In genomic region chr1:133741881-133742434, GRCm38 (mm10) we compare ENCODE assay signal across 10 mouse cellular contexts. TPM values are rescaled to one million over a fixed set of nuclear protein-coding genes. Genes with fewer than 3 reads are reported as not detected.
DNase-seq lines count a peak whose midpoint lies in the region; ATAC-seq lines count a peak whose summit lies in the region.
"Had no signal": no experiment of that assay in that cellular context is flagged by ENCODE, and none has a peak within 500 bp of the region (broad histone marks: within the 10 kb centered on the region; RNA-seq: fewer than 3 reads in every experiment).

No protein-coding gene starts in this region.

- no peak overlapping the region for H3K27ac ChIP-seq in heart, embryonic 12.5 days (ENCODE audit: poor library complexity, severe bottlenecking)
- H3K27ac ChIP-seq: liver, embryonic 15.5 days had no signal

- H3K4me3 ChIP-seq in heart, embryonic 12.5 days: no peak overlapping the region
- H3K4me3 ChIP-seq: liver, embryonic 15.5 days had no signal

- peaks cover 44% of the 10 kb centered on the region for H3K4me1 ChIP-seq in heart, embryonic 12.5 days (replicated peaks)

- ATAC-seq in heart, embryonic 12.5 days (ENCODE audit: insufficient number of reproducible peaks, low FRiP score): no peak
- ATAC-seq in megakaryocyte-erythroid progenitor cell, adult 5-6 weeks (replicated peaks; ENCODE audit: low FRiP score, low TSS enrichment, poor library complexity, severe bottlenecking): no peak
- ATAC-seq: Patski had no signal

- peak; percentile 97 for DNase-seq in heart, adult 11 months
- DNase-seq in R1 (ENCODE audit: low read depth, low spot score) (peak; percentile 31), adipocyte (ENCODE audit: low spot score) (no peak)
- peak; percentile 66 for DNase-seq in forelimb bud, embryonic 11.5 days (ENCODE audit: low read depth, low spot score)
- DNase-seq in kidney, postnatal 36 days: peak; percentile 41 to 55
- no peak for DNase-seq in cerebellum, adult 11 months

- no peaks in the 10 kb centered on the region for H3K27me3 ChIP-seq in heart, embryonic 12.5 days (replicated peaks)
- H3K27me3 ChIP-seq: liver, embryonic 15.5 days; Patski had no signal

- peaks cover 34% of the 10 kb centered on the region for H3K36me3 ChIP-seq in heart, embryonic 12.5 days

- H3K9ac ChIP-seq in heart, embryonic 12.5 days: no peak overlapping the region; the same call in 1 of the 2 replicates
- H3K9ac ChIP-seq: liver, embryonic 15.5 days had no signal

- no peaks in the 10 kb centered on the region for H3K9me3 ChIP-seq in heart, embryonic 12.5 days (replicated peaks)
- H3K9me3 ChIP-seq: liver, embryonic 15.5 days had no signal

- H3K4me2 ChIP-seq in heart, embryonic 12.5 days: no peak overlapping the region
- H3K4me2 ChIP-seq: liver, embryonic 15.5 days had no signal

- 54% methylated on average over 11 of the region's 11 CpGs for WGBS in heart, embryonic 12.5 days

RNA-seq across cellular contexts. Expression of gene Lax1, which starts 52.0 kb away (rescaled TPM):
- 0.50 and 0.53 TPM in 2 replicates for polyA plus RNA-seq in heart, embryonic 12.5 days (2016; fragmentation: Nextera tagmentation; extraction: Ambion mirVana)
- 0.30 and 2.0 TPM in 2 replicates for total RNA-seq in megakaryocyte-erythroid progenitor cell, adult 5-6 weeks (2014; fragmentation: Nextera tagmentation)
- total RNA-seq in megakaryocyte-erythroid progenitor cell, adult 5-6 weeks (2017): 3.7 TPM in 1 of 2 replicates, not detected in the other

RNA-seq across cellular contexts. Expression of gene Atp2b4, which starts 58.9 kb away (rescaled TPM):
- 24.5 and 29.6 TPM in 2 replicates for polyA plus RNA-seq in heart, embryonic 12.5 days (2016; fragmentation: Nextera tagmentation; extraction: Ambion mirVana)
- 36.9 and 42.3 TPM in 2 replicates for total RNA-seq in megakaryocyte-erythroid progenitor cell, adult 5-6 weeks (2014; fragmentation: Nextera tagmentation)
- total RNA-seq in megakaryocyte-erythroid progenitor cell, adult 5-6 weeks (2017): 23.0 and 24.9 TPM in 2 replicates

Comparison
In these comparisons a context has a peak if more than half of its experiments do, and no peak if none do; other contexts are left out.
1. DNase-seq: peak in heart, adult 11 months (single experiment), R1 (single experiment), forelimb bud, embryonic 11.5 days (single experiment) and kidney, postnatal 36 days (2 of 2); none in adipocyte (single experiment) and cerebellum, adult 11 months (single experiment).